ENCODE assay signal across 16 mouse cellular contexts in the genomic region with DNA sequence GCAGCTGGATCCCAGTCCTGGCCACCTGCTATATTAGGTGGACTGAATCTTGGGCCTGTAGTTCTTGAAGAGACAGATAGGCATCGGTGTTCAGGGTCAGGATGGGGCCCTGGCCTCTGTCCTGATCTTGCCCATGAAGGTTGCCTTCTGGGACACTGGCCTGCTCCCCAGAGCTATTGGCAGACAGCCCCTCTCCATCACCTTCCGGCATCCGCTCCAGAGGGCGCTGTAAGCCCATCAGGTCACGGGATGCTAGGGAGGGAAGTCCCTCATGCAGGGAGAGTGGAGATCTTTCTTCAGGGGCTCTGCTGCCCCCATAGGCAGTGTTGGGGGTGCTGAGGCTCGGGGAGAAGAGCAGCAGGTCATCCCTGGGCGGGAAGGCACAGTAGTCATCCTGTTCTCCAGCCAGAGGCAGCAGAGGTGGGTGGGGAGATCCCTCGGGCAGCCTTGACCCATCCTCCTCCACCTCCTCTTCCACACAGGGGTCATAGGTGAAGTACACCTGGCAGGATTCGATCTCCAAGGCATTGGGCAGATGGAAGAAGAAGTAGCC. TPM values are rescaled to one million over a fixed set of nuclear protein-coding genes. Genes with fewer than 3 reads are reported as not detected.
A peak's percentile ranks its signal among the peaks of the same experiment; 100 is the strongest.
DNase-seq lines count a peak whose midpoint lies in the region; ATAC-seq and TF ChIP-seq lines count a peak whose summit lies in the region.
"Had no signal": no experiment of that assay in that cellular context is flagged by ENCODE, and none has a peak within 500 bp of the region (broad histone marks: within the 10 kb centered on the region; RNA-seq: fewer than 3 reads in every experiment).

No protein-coding gene starts in this region.

- no peak for ATAC-seq in liver, embryonic 12.5 days
- ATAC-seq in forebrain, embryonic 14.5 days = no peak

- no peaks in the 10 kb centered on the region for H3K27me3 ChIP-seq in liver, adult 2 months (ENCODE audit: control insufficient read depth, insufficient read depth, low read length)
- H3K27me3 ChIP-seq in liver, embryonic 12.5 days (replicated peaks) = peaks cover 18% of the 10 kb centered on the region
- no peaks in the 10 kb centered on the region for H3K27me3 ChIP-seq in forebrain, embryonic 14.5 days (replicated peaks; ENCODE audit: control insufficient read depth, insufficient read depth, low read length)
- H3K27me3 ChIP-seq: neural tube, embryonic 12.5 days had no signal

- DNase-seq in gastrocnemius, postnatal 14 days = peak; percentile 31
- no peak for DNase-seq in gastrocnemius, adult 18-20 months (ENCODE audit: low spot score)
- DNase-seq in liver, adult 2 months (ENCODE audit: extremely low read depth, low read depth, low spot score) = no peak
- DNase-seq in ES-CJ7 (ENCODE audit: low read depth, low spot score) = peak; percentile 4
- DNase-seq in heart, postnatal 4 days = peak; percentile 53
- no peak for DNase-seq in forebrain, embryonic 14.5 days (ENCODE audit: low spot score)
- no peak for DNase-seq in left cerebral cortex, adult 2 months (ENCODE audit: extremely low spot score in 1 of 2, low spot score in 2 of 2)
- DNase-seq: adrenal gland, adult 8-10 months; embryo, embryonic 11 days; kidney, adult 8-10 months; layer of hippocampus, postnatal 36 days had no signal

- no peak overlapping the region for H3K27ac ChIP-seq in liver, adult 2 months (replicated peaks; ENCODE audit: insufficient read depth, low read depth, low read length)
- no peak overlapping the region for H3K27ac ChIP-seq in liver, embryonic 12.5 days
- H3K27ac ChIP-seq in forebrain, embryonic 14.5 days (ENCODE audit: low read depth, low read length) = no peak overlapping the region
- H3K27ac ChIP-seq in left cerebral cortex, adult 2 months = no peak overlapping the region
- H3K27ac ChIP-seq: heart, embryonic 13.5 days; limb, embryonic 15.5 days; neural tube, embryonic 12.5 days had no signal

- no peaks in the 10 kb centered on the region for H3K79me2 ChIP-seq in liver, adult 2 months (ENCODE audit: control insufficient read depth, insufficient read depth, low read length)

- intact Hi-C loops in gastrocnemius, postnatal 14 days (cut with DNase I; ENCODE audit: low total_unique reads) = no loop called here
- intact Hi-C loops in left cerebral cortex, adult 2 months (cut with DNase I) = no loop called here

- H3K36me3 ChIP-seq in liver, adult 2 months (ENCODE audit: control insufficient read depth, insufficient read depth, low read length) = no peaks in the 10 kb centered on the region
- no peaks in the 10 kb centered on the region for H3K36me3 ChIP-seq in liver, embryonic 12.5 days
- H3K36me3 ChIP-seq in forebrain, embryonic 14.5 days (ENCODE audit: control insufficient read depth, insufficient read depth, low read length) = no peaks in the 10 kb centered on the region
- H3K36me3 ChIP-seq: heart, embryonic 13.5 days; limb, embryonic 15.5 days; neural tube, embryonic 12.5 days had no signal

- no peaks in the 10 kb centered on the region for H3K4me1 ChIP-seq in liver, adult 2 months (ENCODE audit: control insufficient read depth, insufficient read depth, low read length)
- peaks cover 9% of the 10 kb centered on the region; the same call in 1 of the 2 replicates for H3K4me1 ChIP-seq in liver, embryonic 12.5 days
- H3K4me1 ChIP-seq in forebrain, embryonic 14.5 days (ENCODE audit: control insufficient read depth, insufficient read depth, low read length) = no peaks in the 10 kb centered on the region
- H3K4me1 ChIP-seq: limb, embryonic 15.5 days; neural tube, embryonic 12.5 days had no signal

- 55% methylated on average over 9 of the region's 9 CpGs for WGBS in liver, adult 2 months
- 37% methylated on average over 9 of the region's 9 CpGs for WGBS in liver, embryonic 12.5 days (ENCODE audit: insufficient replicate concordance)
- 50% methylated on average over 9 of the region's 9 CpGs for WGBS in forebrain, embryonic 14.5 days

- peak; percentile 50 for TF ChIP-seq CTCF in liver, adult 2 months (IDR thresholded peaks at IDR 0.05; ENCODE audit: low read depth, low read length)
- no peak for TF ChIP-seq CTCF in left cerebral cortex, adult 2 months (IDR thresholded peaks at IDR 0.05)

- no peak for TF ChIP-seq POLR2A in liver, adult 2 months (IDR thresholded peaks at IDR 0.05; ENCODE audit: extremely low read depth, insufficient read depth, low read length)

- no peak overlapping the region for H3K9ac ChIP-seq in liver, adult 2 months (ENCODE audit: low read depth, low read length)
- H3K9ac ChIP-seq in liver, embryonic 12.5 days = no peak overlapping the region
- H3K9ac ChIP-seq in forebrain, embryonic 14.5 days (ENCODE audit: low read length) = no peak overlapping the region
- H3K9ac ChIP-seq: heart, embryonic 13.5 days; limb, embryonic 15.5 days; neural tube, embryonic 12.5 days had no signal

- H3K4me3 ChIP-seq in liver, adult 2 months (ENCODE audit: insufficient read depth, low read depth, low read length) = no peak overlapping the region
- no peak overlapping the region for H3K4me3 ChIP-seq in liver, embryonic 12.5 days
- H3K4me3 ChIP-seq in forebrain, embryonic 14.5 days (ENCODE audit: low read depth, low read length) = no peak overlapping the region
- H3K4me3 ChIP-seq in left cerebral cortex, adult 2 months = no peak overlapping the region
- H3K4me3 ChIP-seq: heart, embryonic 13.5 days; limb, embryonic 15.5 days; neural tube, embryonic 12.5 days had no signal

- H3K4me2 ChIP-seq in liver, embryonic 12.5 days = no peak overlapping the region
- no peak overlapping the region for H3K4me2 ChIP-seq in forebrain, embryonic 14.5 days (ENCODE audit: low read length)
- H3K4me2 ChIP-seq: heart, embryonic 13.5 days; limb, embryonic 15.5 days; midbrain, embryonic 11.5 days; neural tube, embryonic 12.5 days had no signal

- H3K9me3 ChIP-seq in liver, embryonic 12.5 days (replicated peaks) = no peaks in the 10 kb centered on the region
- no peaks in the 10 kb centered on the region for H3K9me3 ChIP-seq in forebrain, embryonic 14.5 days (replicated peaks; ENCODE audit: control insufficient read depth, low read length)
- H3K9me3 ChIP-seq: heart, embryonic 13.5 days; limb, embryonic 15.5 days; neural tube, embryonic 12.5 days had no signal

RNA-seq across cellular contexts. Expression of a gene that starts 13.1 kb away (rescaled TPM):
- total RNA-seq in gastrocnemius, postnatal 14 days (2021) = not detected
- total RNA-seq in gastrocnemius, adult 18-20 months (2021) = under 1 TPM in 1 of 2 experiments, not detected in 1; 0.17 TPM
- 188 and 242 TPM in 2 replicates for total RNA-seq in liver, adult 2 months (2014; rRNA removed)
- polyA plus RNA-seq in liver, adult 2 months (2012; rRNA removed) = 514 and 542 TPM in 2 replicates
- polyA plus RNA-seq in liver, embryonic 12.5 days (2016; fragmentation: Nextera tagmentation; extraction: Ambion mirVana) = 5.9 and 6.7 TPM in 2 replicates
- total RNA-seq in heart, postnatal 4 days (2021) = not detected
- polyA plus RNA-seq in forebrain, embryonic 14.5 days (2014; fragmentation: Nextera tagmentation; extraction: Ambion mirVana) = 0.20 and 0.47 TPM in 2 replicates
- total RNA-seq in left cerebral cortex, adult 2 months (2021) = under 1 TPM in 1 of 2 experiments, not detected in 1; 0.87 TPM

RNA-seq across cellular contexts. Expression of a gene that starts 13.5 kb away (rescaled TPM):
- not detected for total RNA-seq in gastrocnemius, postnatal 14 days (2021)
- total RNA-seq in gastrocnemius, adult 18-20 months (2021) = not detected
- total RNA-seq in liver, adult 2 months (2014; rRNA removed) = 0.83 and 1.1 TPM in 2 replicates
- 2.4 and 4.0 TPM in 2 replicates for polyA plus RNA-seq in liver, adult 2 months (2012; rRNA removed)
- polyA plus RNA-seq in liver, embryonic 12.5 days (2016; fragmentation: Nextera tagmentation; extraction: Ambion mirVana) = 0.11 and 0.15 TPM in 2 replicates
- total RNA-seq in heart, postnatal 4 days (2021) = under 1 TPM; 0.27 to 0.41 TPM
- 0.05 TPM in 1 of 2 replicates, not detected in the other for polyA plus RNA-seq in forebrain, embryonic 14.5 days (2014; fragmentation: Nextera tagmentation; extraction: Ambion mirVana)
- total RNA-seq in left cerebral cortex, adult 2 months (2021) = under 1 TPM in 1 of 2 experiments, not detected in 1; 0.07 TPM
- polyA plus RNA-seq: midbrain, embryonic 11.5 days; neural tube, embryonic 12.5 days had no signal

RNA-seq across cellular contexts. Expression of a gene that starts 49.7 kb away (rescaled TPM):
- total RNA-seq in gastrocnemius, postnatal 14 days (2021) = 10 to 100 TPM; 36.9 to 40.4 TPM
- total RNA-seq in gastrocnemius, adult 18-20 months (2021) = 1 to 10 TPM; 1.0 to 2.4 TPM
- total RNA-seq in liver, adult 2 months (2014; rRNA removed) = 0.28 and 0.54 TPM in 2 replicates
- polyA plus RNA-seq in liver, adult 2 months (2012; rRNA removed) = 2.2 and 2.5 TPM in 2 replicates
- polyA plus RNA-seq in liver, embryonic 12.5 days (2016; fragmentation: Nextera tagmentation; extraction: Ambion mirVana) = 5.2 and 5.6 TPM in 2 replicates
- 10 to 100 TPM; 63.6 to 64.5 TPM for total RNA-seq in heart, postnatal 4 days (2021)
- 7.8 and 8.6 TPM in 2 replicates for polyA plus RNA-seq in forebrain, embryonic 14.5 days (2014; fragmentation: Nextera tagmentation; extraction: Ambion mirVana)
- 1 to 10 TPM; 1.3 to 1.6 TPM for total RNA-seq in left cerebral cortex, adult 2 months (2021)

RNA-seq across cellular contexts. Expression of a gene that starts 53.2 kb away (rescaled TPM):
- total RNA-seq in gastrocnemius, postnatal 14 days (2021) = 10 to 100 TPM; 34.6 to 41.4 TPM
- total RNA-seq in gastrocnemius, adult 18-20 months (2021) = 10 to 100 TPM in 1 of 2 experiments, 1 to 10 TPM in 1; 8.4 to 13.9 TPM
- total RNA-seq in liver, adult 2 months (2014; rRNA removed) = 1.2 and 2.6 TPM in 2 replicates
- polyA plus RNA-seq in liver, adult 2 months (2012; rRNA removed) = 8.6 and 10.4 TPM in 2 replicates
- polyA plus RNA-seq in liver, embryonic 12.5 days (2016; fragmentation: Nextera tagmentation; extraction: Ambion mirVana) = 7.6 and 8.8 TPM in 2 replicates
- total RNA-seq in heart, postnatal 4 days (2021) = 10 to 100 TPM; 72.0 to 74.8 TPM
- polyA plus RNA-seq in forebrain, embryonic 14.5 days (2014; fragmentation: Nextera tagmentation; extraction: Ambion mirVana) = 110 and 113 TPM in 2 replicates
- 100 to 1,000 TPM; 334 to 335 TPM for total RNA-seq in left cerebral cortex, adult 2 months (2021)

Comparison
In these comparisons a context has a peak if more than half of its experiments do, and no peak if none do; other contexts are left out.
1. DNase-seq: peak in gastrocnemius, postnatal 14 days (single experiment), ES-CJ7 (single experiment) and heart, postnatal 4 days (single experiment); none in gastrocnemius, adult 18-20 months (single experiment), liver, adult 2 months (single experiment), forebrain, embryonic 14.5 days (single experiment) and left cerebral cortex, adult 2 months (0 of 2).
2. RNA of a gene that starts 49.7 kb away (total RNA-seq): 63.6 to 64.5 TPM in heart, postnatal 4 days and 36.9 to 40.4 TPM in gastrocnemius, postnatal 14 days; 1.0 to 2.4 TPM in gastrocnemius, adult 18-20 months, 1.3 to 1.6 TPM in left cerebral cortex, adult 2 months and 0.28 to 0.54 TPM in liver, adult 2 months; every median in the first group is over 10 times any median in the second.
3. RNA of a gene that starts 13.1 kb away (total RNA-seq): 188 to 242 TPM in liver, adult 2 months; 0.87 TPM in left cerebral cortex, adult 2 months, 0.17 TPM in gastrocnemius, adult 18-20 months, not detected in heart, postnatal 4 days and not detected in gastrocnemius, postnatal 14 days; every median in the first group is over 100 times any median in the second.